Comparison of ENCODE assay signal across 8 mouse cellular contexts in the genomic region with DNA sequence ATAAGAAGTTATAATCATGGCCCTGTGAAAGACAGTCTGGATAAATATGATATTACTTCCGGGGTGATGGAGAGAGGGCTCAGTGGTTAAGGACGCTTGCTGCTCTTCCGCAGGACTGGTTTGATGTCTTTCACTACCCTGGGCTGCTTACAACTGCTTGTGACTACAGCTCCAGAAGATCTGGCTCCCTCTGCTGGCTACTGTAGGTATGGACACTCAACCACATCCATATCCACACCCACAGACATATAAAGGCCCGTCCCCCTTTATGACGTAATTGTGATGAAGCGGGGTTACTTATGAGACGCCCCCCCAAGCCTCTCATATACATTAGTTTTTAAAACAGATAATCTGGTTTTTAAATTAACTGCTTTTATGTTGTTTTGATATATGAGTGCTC. TPM values are rescaled to one million over a fixed set of nuclear protein-coding genes. Genes with fewer than 3 reads are reported as not detected.
DNase-seq lines count a peak whose midpoint lies in the region; ATAC-seq and TF ChIP-seq lines count a peak whose summit lies in the region.

No protein-coding gene starts in this region.

- H3K4me3 ChIP-seq in bone marrow, adult 2 months (replicated peaks; ENCODE audit: control insufficient read depth, low read depth, low read length), result no peak overlapping the region
- no peak overlapping the region for H3K4me3 ChIP-seq in heart, embryonic 14.5 days (ENCODE audit: control insufficient read depth in 1 of 2, insufficient read depth in 1 of 2, low read depth in 1 of 2, low read length in 2 of 2)
- no peak overlapping the region for H3K4me3 ChIP-seq in kidney, postnatal 0 days (replicated peaks; ENCODE audit: low read depth, low read length)
- H3K4me3 ChIP-seq in liver, adult 2 months (ENCODE audit: insufficient read depth, low read depth, low read length), result no peak overlapping the region
- no peak overlapping the region for H3K4me3 ChIP-seq in stomach, embryonic 16.5 days (replicated peaks; ENCODE audit: low read length)

- no peaks in the 10 kb centered on the region for H3K9me3 ChIP-seq in heart, embryonic 14.5 days (ENCODE audit: control insufficient read depth, low read length)
- no peaks in the 10 kb centered on the region for H3K9me3 ChIP-seq in kidney, postnatal 0 days (replicated peaks; ENCODE audit: low read length)
- H3K9me3 ChIP-seq in stomach, embryonic 16.5 days (replicated peaks; ENCODE audit: control insufficient read depth, low read length), result no peaks in the 10 kb centered on the region

- WGBS in bone marrow, adult 2 months, result 44% methylated on average over 7 of the region's 7 CpGs
- WGBS in heart, embryonic 14.5 days, result 44% methylated on average over 7 of the region's 7 CpGs
- 34% methylated on average over 7 of the region's 7 CpGs for WGBS in kidney, postnatal 0 days
- 19% methylated on average over 7 of the region's 7 CpGs for WGBS in liver, adult 2 months
- 42% methylated on average over 7 of the region's 7 CpGs for WGBS in stomach, embryonic 16.5 days

- H3K9ac ChIP-seq in heart, embryonic 14.5 days (ENCODE audit: low read length), result no peak overlapping the region
- H3K9ac ChIP-seq in kidney, postnatal 0 days (ENCODE audit: low read depth, low read length), result no peak overlapping the region
- no peak overlapping the region for H3K9ac ChIP-seq in liver, adult 2 months (ENCODE audit: low read depth, low read length)
- H3K9ac ChIP-seq in stomach, embryonic 16.5 days (ENCODE audit: low read length), result no peak overlapping the region

- TF ChIP-seq CTCF in bone marrow, adult 2 months (IDR thresholded peaks at IDR 0.05; ENCODE audit: control insufficient read depth, insufficient read depth, low read length), result peak; percentile 79
- peak; percentile 90 for TF ChIP-seq CTCF in kidney, postnatal 0 days (IDR thresholded peaks at IDR 0.05; ENCODE audit: low read depth)
- peak; percentile 76 for TF ChIP-seq CTCF in liver, adult 2 months (IDR thresholded peaks at IDR 0.05; ENCODE audit: low read depth, low read length)

- H3K79me2 ChIP-seq in liver, adult 2 months (ENCODE audit: control insufficient read depth, insufficient read depth, low read length), result no peaks in the 10 kb centered on the region

- H3K27me3 ChIP-seq in heart, embryonic 14.5 days (ENCODE audit: control insufficient read depth, insufficient read depth, low read length), result no peaks in the 10 kb centered on the region
- H3K27me3 ChIP-seq in kidney, postnatal 0 days (ENCODE audit: insufficient read depth, low read length), result no peaks in the 10 kb centered on the region
- no peaks in the 10 kb centered on the region for H3K27me3 ChIP-seq in liver, adult 2 months (ENCODE audit: control insufficient read depth, insufficient read depth, low read length)
- H3K27me3 ChIP-seq in stomach, embryonic 16.5 days (ENCODE audit: control insufficient read depth, insufficient read depth, low read length), result no peaks in the 10 kb centered on the region

- no peak for TF ChIP-seq POLR2A in bone marrow, adult 2 months (IDR thresholded peaks at IDR 0.05; ENCODE audit: borderline replicate concordance, control insufficient read depth, low read depth, low read length)
- TF ChIP-seq POLR2A in liver, adult 2 months (IDR thresholded peaks at IDR 0.05; ENCODE audit: extremely low read depth, insufficient read depth, low read length), result no peak

- ATAC-seq in CD4-positive, CD25-positive, alpha-beta regulatory T cell, adult 4 months, result peak; percentile 99
- peak; percentile 95 for ATAC-seq in erythroblast, adult 5-6 weeks (replicated peaks; ENCODE audit: low FRiP score, poor library complexity, severe bottlenecking)
- 0 out of 2 replicates have a peak, but pooled peaks have one; percentile 60 for ATAC-seq in heart, embryonic 14.5 days (ENCODE audit: insufficient number of reproducible peaks, insufficient read depth, low FRiP score, low read depth)
- peak; percentile 82 for ATAC-seq in kidney, postnatal 0 days (replicated peaks; ENCODE audit: low FRiP score, low read depth)
- ATAC-seq in stomach, embryonic 16.5 days (ENCODE audit: insufficient read depth, low FRiP score), result peak; percentile 57

- DNase-seq in kidney, postnatal 0 days (ENCODE audit: low spot score), result peak; percentile 87
- DNase-seq in liver, adult 2 months (ENCODE audit: extremely low read depth, low read depth, low spot score), result peak; percentile 86
- peak; percentile 71 to 78 for DNase-seq in natural killer cell, adult 2 months (ENCODE audit: low spot score in 2 of 2)

- no peak overlapping the region for H3K27ac ChIP-seq in bone marrow, adult 2 months (ENCODE audit: control insufficient read depth, insufficient read depth, low read depth, low read length, poor library complexity)
- no peak overlapping the region for H3K27ac ChIP-seq in heart, embryonic 14.5 days (replicated peaks in 1 of 2; ENCODE audit: control insufficient read depth in 1 of 2, insufficient read depth in 1 of 2, low read depth in 2 of 2, low read length in 2 of 2)
- H3K27ac ChIP-seq in kidney, postnatal 0 days, result peak overlapping the region; percentile 86; the same call in 1 of the 2 replicates
- H3K27ac ChIP-seq in liver, adult 2 months (replicated peaks; ENCODE audit: insufficient read depth, low read depth, low read length), result peak overlapping the region; percentile 91; the same call in 1 of the 2 replicates
- H3K27ac ChIP-seq in stomach, embryonic 16.5 days (ENCODE audit: low read length), result no peak overlapping the region

- peaks cover 74% of the 10 kb centered on the region for H3K36me3 ChIP-seq in heart, embryonic 14.5 days (ENCODE audit: control insufficient read depth, insufficient read depth, low read length)
- 0 out of 2 replicates have a peak, but pooled peaks cover 3% of the 10 kb centered on the region for H3K36me3 ChIP-seq in kidney, postnatal 0 days (ENCODE audit: insufficient read depth, low read length)
- H3K36me3 ChIP-seq in liver, adult 2 months (ENCODE audit: control insufficient read depth, insufficient read depth, low read length), result peaks cover 3% of the 10 kb centered on the region; the same call in 1 of the 2 replicates
- no peaks in the 10 kb centered on the region for H3K36me3 ChIP-seq in stomach, embryonic 16.5 days (ENCODE audit: control insufficient read depth, insufficient read depth, low read length)

- H3K4me1 ChIP-seq in bone marrow, adult 2 months (ENCODE audit: control insufficient read depth, insufficient read depth, low read length), result no peaks in the 10 kb centered on the region
- peaks cover 0 to 2% of the 10 kb centered on the region in 2 experiments; a peak in 2 of 4 replicates for H3K4me1 ChIP-seq in heart, embryonic 14.5 days (ENCODE audit: control insufficient read depth in 2 of 2, insufficient read depth in 2 of 2, low read length in 2 of 2)
- 0 out of 2 replicates have a peak, but pooled peaks cover 4% of the 10 kb centered on the region for H3K4me1 ChIP-seq in kidney, postnatal 0 days (replicated peaks; ENCODE audit: insufficient read depth, low read length)
- H3K4me1 ChIP-seq in liver, adult 2 months (ENCODE audit: control insufficient read depth, insufficient read depth, low read length), result peaks cover 22% of the 10 kb centered on the region
- no peaks in the 10 kb centered on the region for H3K4me1 ChIP-seq in stomach, embryonic 16.5 days (ENCODE audit: control insufficient read depth, insufficient read depth, low read length)

- H3K4me2 ChIP-seq in heart, embryonic 14.5 days (ENCODE audit: low read length), result no peak overlapping the region
- no peak overlapping the region for H3K4me2 ChIP-seq in kidney, postnatal 0 days (ENCODE audit: low read length)
- no peak overlapping the region for H3K4me2 ChIP-seq in stomach, embryonic 16.5 days (ENCODE audit: low read depth, low read length)

RNA-seq across cellular contexts. Expression of gene Fxn, which starts 15.4 kb away (rescaled TPM):
- 10 to 100 TPM; 13.2 to 16.9 TPM for polyA plus RNA-seq in CD4-positive, CD25-positive, alpha-beta regulatory T cell, adult 4 months (2017; shearing (Covaris generic))
- polyA plus RNA-seq in bone marrow, adult 2 months (2011; ENCODE audit: insufficient read depth, insufficient read length, low replicate concordance, missing spikeins), result 23.4 and 30.3 TPM in 2 replicates
- 10.7 and 19.2 TPM in 2 replicates for total RNA-seq in erythroblast, adult 5-6 weeks (2015; ENCODE audit: low replicate concordance)
- total RNA-seq in erythroblast, adult 5-6 weeks (2017; ENCODE audit: low replicate concordance), result 3.0 and 5.7 TPM in 2 replicates
- polyA plus RNA-seq in heart, embryonic 14.5 days (2014; fragmentation: Nextera tagmentation; extraction: Ambion mirVana), result 60.4 and 64.6 TPM in 2 replicates
- polyA plus RNA-seq in kidney, postnatal 0 days (2015; fragmentation: Nextera tagmentation; extraction: Ambion mirVana), result 55.2 and 55.8 TPM in 2 replicates
- 10.9 and 18.1 TPM in 2 replicates for total RNA-seq in liver, adult 2 months (2014; rRNA removed)
- polyA plus RNA-seq in liver, adult 2 months (2012; rRNA removed), result 20.4 and 20.6 TPM in 2 replicates
- 32.5 and 40.2 TPM in 2 replicates for polyA plus RNA-seq in stomach, embryonic 16.5 days (2015; fragmentation: Nextera tagmentation; extraction: Ambion mirVana)

RNA-seq across cellular contexts. Expression of gene Tjp2, which starts 40.2 kb away (rescaled TPM):
- 1 to 10 TPM; 4.2 to 4.6 TPM for polyA plus RNA-seq in CD4-positive, CD25-positive, alpha-beta regulatory T cell, adult 4 months (2017; shearing (Covaris generic))
- polyA plus RNA-seq in bone marrow, adult 2 months (2011; ENCODE audit: insufficient read depth, insufficient read length, low replicate concordance, missing spikeins), result 6.8 and 11.4 TPM in 2 replicates
- not detected in 2 replicates for total RNA-seq in erythroblast, adult 5-6 weeks (2015; ENCODE audit: low replicate concordance)
- 0.17 and 0.98 TPM in 2 replicates for total RNA-seq in erythroblast, adult 5-6 weeks (2017; ENCODE audit: low replicate concordance)
- 22.7 and 23.2 TPM in 2 replicates for polyA plus RNA-seq in heart, embryonic 14.5 days (2014; fragmentation: Nextera tagmentation; extraction: Ambion mirVana)
- 24.9 and 25.5 TPM in 2 replicates for polyA plus RNA-seq in kidney, postnatal 0 days (2015; fragmentation: Nextera tagmentation; extraction: Ambion mirVana)
- 5.8 and 7.1 TPM in 2 replicates for total RNA-seq in liver, adult 2 months (2014; rRNA removed)
- 6.5 and 6.8 TPM in 2 replicates for polyA plus RNA-seq in liver, adult 2 months (2012; rRNA removed)
- polyA plus RNA-seq in stomach, embryonic 16.5 days (2015; fragmentation: Nextera tagmentation; extraction: Ambion mirVana), result 30.4 and 31.1 TPM in 2 replicates

Comparison
In these comparisons a context has a peak if more than half of its experiments do, and no peak if none do; other contexts are left out.
1. H3K27ac ChIP-seq: peak in kidney, postnatal 0 days (single experiment) and liver, adult 2 months (single experiment); none in bone marrow, adult 2 months (single experiment), heart, embryonic 14.5 days (0 of 2) and stomach, embryonic 16.5 days (single experiment).
2. Peak in every context shown above with its lines, with median percentiles within 50 percentile points of each other: ATAC-seq, CTCF ChIP-seq and DNase-seq.